Mouse (Mus musculus): ENCODE results near the gene Gm21762.
"Not testable (repeated sequence)": the region's sequence is repeated elsewhere in the genome, so short reads cannot be mapped to it uniquely, and the experiment has no call there.

DNA sequence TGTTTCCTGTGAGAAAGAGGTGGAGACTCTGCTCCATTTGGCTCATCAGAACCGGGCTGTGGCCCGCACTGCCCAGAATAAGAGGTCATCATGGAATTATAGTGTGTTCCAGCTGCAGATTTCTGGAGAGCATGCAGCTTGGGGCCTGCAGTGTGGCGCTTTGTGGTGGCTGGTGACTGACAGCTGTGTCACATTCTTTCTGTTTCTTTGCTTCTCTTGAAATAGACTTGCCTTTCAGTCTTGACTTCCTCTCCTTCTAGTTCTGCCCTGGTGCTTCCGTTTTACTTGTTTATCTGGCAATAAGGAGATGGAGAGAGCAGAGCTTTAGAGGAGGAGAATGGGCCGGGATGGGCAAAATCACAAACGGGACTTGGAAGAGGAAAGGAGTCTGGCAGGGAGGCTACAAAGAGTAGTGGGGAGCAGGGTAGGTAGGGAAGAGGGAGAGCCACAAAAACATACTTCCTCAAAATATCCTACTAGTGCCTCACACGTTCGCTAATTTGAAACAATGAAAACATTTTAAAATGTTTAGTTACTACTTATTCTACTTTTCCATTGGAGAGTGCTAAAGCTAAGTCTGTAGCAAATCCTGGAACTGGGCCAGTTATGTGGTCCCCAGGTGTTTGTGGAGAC lies 19.4 kb downstream of the Gm21762 start:
- TF ChIP-seq CTCF, POLR2A (IDR thresholded peaks at IDR 0.05; ENCODE audit: extremely low read depth, insufficient read depth, low read length): not testable (repeated sequence)
